8 mouse cellular contexts compared by ENCODE assay signal in the genomic region with DNA sequence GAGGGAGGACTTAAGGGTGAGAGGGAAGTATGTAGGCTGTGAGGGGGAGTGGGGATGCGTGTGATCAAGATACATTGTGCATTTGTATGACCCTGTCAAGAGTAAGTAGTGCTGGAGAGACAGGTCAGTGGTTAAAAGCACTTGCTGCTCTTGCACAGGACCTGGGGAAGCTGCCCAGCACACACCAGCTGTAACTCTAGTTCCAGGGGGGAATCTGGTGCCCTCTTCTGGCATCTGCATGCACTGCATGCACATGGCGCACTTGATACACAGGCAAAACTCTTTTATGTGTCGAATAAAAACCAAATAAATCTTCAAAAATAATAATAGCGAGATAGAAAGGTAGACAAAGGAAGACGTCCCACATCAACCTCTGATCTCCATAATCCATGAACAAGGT. TPM values are rescaled to one million over a fixed set of nuclear protein-coding genes. Genes with fewer than 3 reads are reported as not detected.
DNase-seq lines count a peak whose midpoint lies in the region; ATAC-seq and TF ChIP-seq lines count a peak whose summit lies in the region.

No protein-coding gene starts in this region.

- H3K4me1 ChIP-seq in lung, embryonic 14.5 days (ENCODE audit: insufficient read depth), result no peaks in the 10 kb centered on the region
- no peaks in the 10 kb centered on the region for H3K4me1 ChIP-seq in small intestine, adult 2 months (ENCODE audit: control insufficient read depth, insufficient read depth, insufficient read length, low read length)

- no peaks in the 10 kb centered on the region for H3K9me3 ChIP-seq in lung, embryonic 14.5 days (ENCODE audit: low read depth, low read length)

- H3K27me3 ChIP-seq in lung, embryonic 14.5 days (ENCODE audit: insufficient read depth, low read length), result no peaks in the 10 kb centered on the region
- no peaks in the 10 kb centered on the region for H3K27me3 ChIP-seq in small intestine, adult 2 months (ENCODE audit: control insufficient read depth, insufficient read depth, low read length)

- TF ChIP-seq CTCF in lung, embryonic 14.5 days (IDR thresholded peaks at IDR 0.05; ENCODE audit: low read depth), result peak; percentile 83
- peak; percentile 68; the same call in 1 of the 2 replicates for TF ChIP-seq CTCF in small intestine, adult 2 months (IDR thresholded peaks at IDR 0.05; ENCODE audit: extremely low read depth, insufficient read length, insufficient replicate concordance, low read depth, low read length)

- H3K9ac ChIP-seq in lung, embryonic 14.5 days, result no peak overlapping the region

- H3K4me3 ChIP-seq in lung, embryonic 14.5 days (ENCODE audit: low read depth, low read length), result no peak overlapping the region
- H3K4me3 ChIP-seq in small intestine, adult 2 months (ENCODE audit: low read depth, low read length), result no peak overlapping the region

- no peak for TF ChIP-seq POLR2A in small intestine, adult 2 months (IDR thresholded peaks at IDR 0.05; ENCODE audit: low read depth, low read length)

- 46% methylated on average over 5 of the region's 5 CpGs for WGBS in lung, embryonic 14.5 days
- WGBS in small intestine, adult 2 months, result 67% methylated on average over 5 of the region's 5 CpGs

- no peak overlapping the region for H3K4me2 ChIP-seq in lung, embryonic 14.5 days

- no peak overlapping the region for H3K27ac ChIP-seq in lung, embryonic 14.5 days (ENCODE audit: low read depth)
- H3K27ac ChIP-seq in small intestine, adult 2 months (ENCODE audit: insufficient read depth, low read depth, low read length), result no peak overlapping the region

- H3K36me3 ChIP-seq in lung, embryonic 14.5 days (ENCODE audit: insufficient read depth), result peaks cover 26% of the 10 kb centered on the region
- H3K36me3 ChIP-seq in small intestine, adult 2 months (ENCODE audit: control insufficient read depth, insufficient read depth, low read length), result no peaks in the 10 kb centered on the region

- ATAC-seq in lung, embryonic 14.5 days (ENCODE audit: insufficient read depth), result peak; percentile 59; the same call in 1 of the 2 replicates

- DNase-seq in heart, adult 18-20 months, result peak; percentile 36 to 70
- DNase-seq in heart, adult 11 months, result no peak
- DNase-seq in urinary bladder, postnatal 36 days (ENCODE audit: low spot score in 2 of 2), result peak; percentile 16 to 45
- no peak for DNase-seq in urinary bladder, postnatal 4 days (ENCODE audit: low spot score in 2 of 2)
- peak; percentile 71 for DNase-seq in embryo, embryonic 10 days (ENCODE audit: low spot score)
- DNase-seq in hindlimb bud, embryonic 11.5 days (ENCODE audit: extremely low spot score, low read depth, low spot score), result peak; percentile 44
- DNase-seq in lung, embryonic 14.5 days, result peak; percentile 79

RNA-seq across cellular contexts. Expression of a gene that starts 49.5 kb away (rescaled TPM):
- total RNA-seq in heart, adult 18-20 months (2021), result 10 to 100 TPM; 23.3 to 24.1 TPM
- 39.0 and 41.0 TPM in 2 replicates for polyA plus RNA-seq in lung, embryonic 14.5 days (2014; fragmentation: Nextera tagmentation; extraction: Ambion mirVana)
- polyA plus RNA-seq in small intestine, adult 2 months (2012; rRNA removed), result 9.5 and 16.8 TPM in 2 replicates

Comparison
In these comparisons a context has a peak if more than half of its experiments do, and no peak if none do; other contexts are left out.
1. DNase-seq: peak in heart, adult 18-20 months (2 of 2), urinary bladder, postnatal 36 days (2 of 2), embryo, embryonic 10 days (single experiment), hindlimb bud, embryonic 11.5 days (single experiment) and lung, embryonic 14.5 days (single experiment); none in heart, adult 11 months (single experiment) and urinary bladder, postnatal 4 days (0 of 2).